Mouse (Mus musculus): Measurements from ENCODE around the gene Gucy2d.

Gucy2d gene

GRCm38 (mm10) chr7:98523070-98523812 lies 83.0 kb downstream of the Gucy2d start:
- DNase-seq (ENCODE audit: low read depth), result peak; percentile 46

- peak; percentile 94 for DNase-seq (ENCODE audit: low read depth)
Measured at GRCm38 (mm10) chr7:98523813-98524361, 83.7 kb downstream of the Gucy2d start.

GRCm38 (mm10) chr7:98524401-98524800 lies 84.2 kb downstream of the Gucy2d start:
- DNase-seq (ENCODE audit: low read depth), result peak; percentile 53

GRCm38 (mm10) chr7:98524869-98525699 lies 84.9 kb downstream of the Gucy2d start:
- DNase-seq (ENCODE audit: low read depth), result peak; percentile 83
